Mouse (Mus musculus) adipocyte (in vitro differentiated cells): Measurements from ENCODE around the gene Ccdc137.
"Not testable (repeated sequence)": the region's sequence is repeated elsewhere in the genome, so short reads cannot be mapped to it uniquely, and the experiment has no call there.

Experiments used
- DNase-seq: peaks from one replicate; pipeline ENCODE4 v3.0.0-alpha.2; 2016; ENCODE audit warnings: low spot score

Gene Ccdc137

DNA sequence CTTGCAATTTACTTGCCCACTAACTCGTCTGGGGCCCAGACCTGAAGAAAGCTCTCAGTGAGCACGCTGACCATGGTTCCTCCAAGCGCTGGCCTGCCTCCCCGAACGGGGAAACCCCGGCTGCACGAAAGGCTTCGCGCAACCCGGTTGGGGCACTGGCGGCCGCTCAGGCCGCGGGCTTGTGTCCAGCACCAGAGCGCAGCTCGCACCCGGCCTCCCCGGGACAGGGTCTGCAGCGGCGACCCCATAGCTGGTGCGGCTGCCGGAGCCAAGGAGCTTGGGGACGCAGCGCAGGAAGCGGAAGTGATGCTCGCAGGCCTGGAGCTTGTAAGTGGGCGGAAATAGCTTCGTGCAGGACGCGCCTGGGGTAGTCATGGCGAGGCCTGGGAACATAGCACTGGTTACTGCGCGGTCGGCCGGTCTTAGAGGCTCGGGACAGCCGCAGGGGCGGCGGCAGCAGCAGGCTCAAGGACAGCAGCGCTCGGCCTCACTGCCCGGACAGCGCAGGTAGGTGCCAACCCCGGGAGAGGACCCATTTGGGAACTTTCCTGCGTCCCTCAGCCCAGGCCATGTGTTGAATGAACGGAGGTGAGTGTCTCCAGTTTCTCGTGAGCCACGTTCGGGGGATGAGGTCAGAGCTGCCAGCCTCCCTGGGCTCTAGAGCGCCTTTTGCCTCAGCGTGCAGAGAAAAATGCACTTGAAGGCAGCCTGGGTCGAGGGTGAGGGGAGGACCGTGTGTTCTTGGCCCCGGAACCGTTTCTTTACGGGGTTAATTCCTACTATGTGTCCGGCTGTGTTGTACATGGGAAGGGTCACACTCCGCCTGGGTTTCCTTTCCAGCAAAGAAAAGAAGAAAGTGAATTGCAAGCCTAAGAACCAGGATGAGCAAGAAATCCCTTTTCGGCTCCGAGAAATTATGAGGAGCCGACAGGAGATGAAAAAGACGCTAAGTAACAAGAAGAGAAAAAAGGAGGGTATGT, at the start of gene Ccdc137, which contains the start of gene Oxld1:
TSS of gene Ccdc137 (plus strand) at position 344 of the 980 bp plus-strand sequence.
TSS of gene Oxld1 (minus strand) at position 297 of the 980 bp plus-strand sequence.
- peak; percentile 81 for DNase-seq

DNA sequence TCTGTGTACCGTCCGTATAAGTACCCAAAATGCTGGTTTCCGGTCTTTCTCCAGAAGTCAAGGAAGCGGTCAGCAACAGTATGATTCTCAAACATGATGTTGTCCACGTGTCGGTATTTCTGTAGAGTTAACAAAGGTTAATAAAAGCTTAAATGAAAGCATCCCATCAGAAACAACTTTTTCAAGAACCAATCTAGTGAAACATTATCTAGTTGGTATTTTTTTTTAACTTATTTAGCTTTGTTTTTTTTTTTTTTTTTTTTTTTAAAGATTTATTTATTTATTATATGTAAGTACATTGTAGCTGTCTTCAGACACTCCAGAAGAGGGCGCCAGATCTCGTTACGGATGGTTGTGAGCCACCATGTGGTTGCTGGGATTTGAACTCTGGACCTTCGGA, 44.3 kb upstream of the Ccdc137 start:
- not testable (repeated sequence) for DNase-seq

- no peak for DNase-seq
Observed at GRCm38 (mm10) chr11:120417852-120418251, 40.1 kb upstream of the Ccdc137 start.

- no peak for DNase-seq
Observed at GRCm38 (mm10) chr11:120418592-120418991, 39.3 kb upstream of the Ccdc137 start.

- no peak for DNase-seq
Observed at GRCm38 (mm10) chr11:120422651-120423568, 35.0 kb upstream of the Ccdc137 start.

DNA sequence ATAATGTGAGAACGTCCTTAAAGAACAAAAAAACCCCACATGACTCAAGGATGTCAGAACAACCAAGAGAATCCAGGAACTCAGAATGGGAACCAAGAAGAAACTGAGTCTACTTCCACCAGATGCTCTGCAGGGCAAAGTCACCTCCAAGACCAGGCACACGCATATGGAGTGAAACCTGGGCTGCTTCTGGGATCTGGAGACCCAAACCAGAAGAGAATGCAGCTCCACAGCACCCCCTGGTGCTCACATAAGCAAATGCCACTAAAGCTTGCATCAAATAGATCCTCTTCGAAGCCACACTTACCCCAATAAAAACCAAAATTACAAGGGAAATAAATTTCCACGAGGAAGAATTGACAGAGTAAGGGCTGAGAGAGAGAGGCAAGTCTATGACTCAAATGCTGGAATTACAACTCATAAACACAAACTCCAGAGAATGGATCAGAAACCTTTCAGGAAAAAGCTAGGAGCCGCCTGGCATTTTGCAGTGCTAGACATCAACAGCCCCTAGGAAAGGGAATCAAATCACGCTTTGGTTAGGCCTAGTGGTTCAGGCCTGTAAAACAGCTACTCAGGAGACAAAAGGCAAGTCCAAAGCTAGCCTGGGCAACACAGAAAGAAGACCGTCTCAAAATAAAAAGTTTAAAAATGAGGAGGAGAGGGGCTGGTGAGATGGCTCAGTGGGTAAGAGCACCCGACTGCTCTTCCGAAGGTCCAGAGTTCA, 34.2 kb upstream of the Ccdc137 start:
- peak; percentile 72 for DNase-seq

DNA sequence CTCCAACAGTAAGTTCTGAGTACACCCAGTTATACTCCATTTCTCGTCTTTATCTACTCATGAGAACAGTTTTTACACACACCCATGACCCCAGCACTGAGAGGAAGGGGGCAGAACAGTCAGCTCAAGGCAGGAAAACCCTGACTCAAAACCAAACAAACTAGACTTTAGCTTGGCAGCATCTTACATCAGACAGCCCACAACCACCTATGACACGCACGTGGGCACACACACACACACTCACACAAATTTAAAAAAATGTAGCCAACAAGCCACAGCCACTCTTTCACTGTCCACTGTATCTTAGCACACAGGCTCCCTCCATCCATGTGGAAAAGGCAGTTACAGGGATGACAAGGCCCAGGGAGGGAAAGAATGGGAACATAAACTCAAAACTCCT, 31.2 kb upstream of the Ccdc137 start:
- no peak for DNase-seq

DNA sequence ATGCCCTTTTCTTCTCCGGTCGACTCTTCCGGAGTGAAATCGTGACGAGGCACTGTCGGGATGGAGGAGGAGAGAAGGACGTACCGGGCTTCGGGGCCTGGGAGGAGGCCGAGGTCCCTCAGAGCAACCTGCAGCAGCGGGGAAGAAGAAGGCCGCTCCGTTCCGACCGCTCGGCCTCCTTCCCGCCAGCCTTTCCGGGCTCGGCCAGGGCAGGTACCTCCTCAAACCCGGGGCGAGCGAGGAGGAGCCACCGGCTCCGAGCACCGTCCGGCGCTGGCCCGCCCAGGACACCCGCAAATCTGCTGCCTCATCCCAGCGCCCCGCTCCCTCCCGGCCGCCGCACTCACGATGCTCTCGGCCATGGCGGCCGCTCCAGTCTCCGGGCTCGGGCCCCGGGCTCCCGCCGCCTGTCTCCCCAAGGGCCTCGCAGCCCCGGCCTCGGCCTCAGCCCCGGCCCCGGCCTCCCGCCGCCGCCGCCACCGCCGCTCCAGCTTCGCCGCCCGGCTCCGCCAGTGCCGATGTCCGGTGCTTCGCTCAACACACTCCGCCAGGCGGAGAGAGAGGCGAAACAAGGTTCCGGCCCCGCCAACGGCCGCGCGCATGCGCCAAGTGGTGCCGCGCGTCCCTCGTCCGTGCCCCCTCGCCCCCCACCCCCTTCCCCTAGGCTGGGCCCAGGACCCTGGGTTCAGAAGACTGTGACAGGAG, 20.6 kb upstream of the Ccdc137 start, which contains the start of gene Nploc4:
TSS of gene Nploc4 (minus strand) at position 557 of the 705 bp plus-strand sequence.
- DNase-seq = peak; percentile 84

GRCm38 (mm10) chr11:120437857-120438385, 20.0 kb upstream of the Ccdc137 start:
- DNase-seq = no peak

DNA sequence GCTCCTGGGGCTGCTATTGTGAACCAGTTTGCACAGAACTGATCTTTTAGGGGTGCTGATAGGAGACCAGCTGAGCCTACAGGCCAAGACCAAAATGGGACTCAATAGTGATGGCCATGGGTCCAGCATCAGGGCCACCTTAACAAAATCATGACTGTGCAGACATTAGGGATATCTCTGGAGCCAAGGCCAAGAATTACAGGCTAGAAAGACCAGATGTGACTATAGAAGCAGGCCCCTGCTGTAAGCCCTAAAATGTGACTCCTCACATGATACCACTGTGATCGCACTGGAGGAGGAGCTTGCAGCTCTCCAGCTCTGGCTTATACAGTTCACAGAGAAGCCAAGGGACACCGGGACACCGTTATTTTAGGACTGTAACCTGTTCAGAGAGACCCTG, 15.6 kb upstream of the Ccdc137 start, which contains the start of gene Tspan10:
TSS of gene Tspan10 (plus strand) at position 301 of the 400 bp plus-strand sequence.
- no peak for DNase-seq

DNA sequence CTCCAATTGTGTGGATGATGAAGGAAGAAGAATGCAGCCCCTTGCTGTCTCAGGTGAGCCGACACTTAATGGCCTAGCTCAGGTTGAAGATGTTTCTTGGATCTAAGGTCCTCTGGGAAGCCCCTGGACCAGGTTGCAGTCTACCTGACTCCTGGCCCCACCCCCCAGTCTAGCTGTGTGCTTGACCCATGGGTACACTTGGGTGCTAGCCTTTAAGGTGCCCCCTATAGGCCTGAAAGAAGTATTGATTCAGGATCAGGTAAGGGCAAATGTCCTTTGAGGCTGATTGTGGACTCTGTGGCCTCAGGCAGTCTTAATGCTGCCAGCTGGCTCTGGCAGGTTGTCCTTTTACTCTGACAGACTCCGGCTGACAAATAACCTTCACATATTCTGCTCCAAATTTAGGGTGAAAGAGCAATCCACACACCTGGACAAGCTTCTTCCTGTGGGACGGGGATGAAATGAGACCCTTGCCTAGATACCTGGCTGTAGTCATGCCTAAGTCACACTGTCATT, 15.1 kb upstream of the Ccdc137 start:
- no peak for DNase-seq

DNA sequence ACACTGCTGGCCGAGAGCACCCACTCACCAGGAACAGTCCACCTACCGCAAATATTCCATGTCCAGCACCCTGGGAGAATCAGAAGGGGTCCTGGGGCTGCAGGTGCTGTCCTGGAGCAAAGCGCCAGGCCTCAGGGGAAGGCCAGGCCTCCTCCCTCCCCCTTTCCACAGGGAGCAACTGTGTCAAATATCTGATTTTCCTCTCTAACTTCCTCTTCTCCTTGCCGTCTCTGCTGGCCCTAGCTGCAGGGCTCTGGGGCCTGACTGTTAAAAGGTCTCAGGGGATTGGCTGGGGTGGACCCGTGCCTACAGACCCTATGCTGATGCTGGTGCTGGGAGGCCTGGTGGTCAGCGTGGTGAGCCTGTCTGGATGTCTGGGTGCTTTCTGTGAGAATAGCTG, 13.8 kb upstream of the Ccdc137 start:
- no peak for DNase-seq

DNA sequence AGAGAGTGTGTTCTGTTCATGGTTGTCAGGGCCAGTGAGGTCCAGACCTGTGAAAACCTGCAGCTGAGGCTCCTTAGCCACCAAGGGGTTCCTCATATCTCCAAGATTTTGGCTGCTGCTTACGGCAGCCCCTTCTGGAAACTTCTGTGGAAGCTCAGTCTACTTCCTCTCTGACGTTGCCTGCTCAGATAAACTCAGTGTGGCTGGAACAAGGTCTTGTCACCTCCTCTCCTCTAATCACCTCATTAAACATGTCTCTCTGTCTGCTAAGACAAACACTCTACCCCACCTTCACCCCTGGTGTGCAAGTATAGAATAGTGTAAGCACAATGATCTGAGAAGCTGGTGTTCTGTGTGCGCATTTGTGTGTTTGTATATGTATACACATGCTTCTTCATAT, 12.4 kb upstream of the Ccdc137 start:
- DNase-seq = no peak

GRCm38 (mm10) chr11:120447179-120447578, 10.7 kb upstream of the Ccdc137 start:
- DNase-seq = no peak

- DNase-seq = no peak
Observed at GRCm38 (mm10) chr11:120452246-120452645, 5.7 kb upstream of the Ccdc137 start.

DNA sequence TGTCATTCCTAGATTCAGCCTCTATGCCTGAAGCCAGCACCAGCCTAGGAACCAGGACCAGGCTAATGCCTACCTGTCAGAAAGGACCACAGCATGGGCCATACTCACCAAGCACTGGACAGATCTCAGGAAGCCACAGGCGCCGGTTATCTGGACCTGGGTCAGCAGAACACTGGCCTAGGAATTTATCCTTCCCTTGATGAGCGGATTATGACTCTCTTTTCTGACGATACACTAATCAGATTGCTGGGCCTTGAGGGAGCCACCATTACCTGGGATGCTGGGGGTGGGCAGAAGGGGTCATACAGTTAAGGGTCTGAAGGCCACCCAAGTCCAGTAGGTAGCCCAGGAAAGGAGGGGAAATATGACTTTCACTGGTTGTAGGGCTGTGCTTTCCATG, 4.6 kb upstream of the Ccdc137 start, which contains the start of gene Pde6g:
TSS of gene Pde6g (minus strand) at position 195 of the 400 bp plus-strand sequence.
- DNase-seq = no peak

DNA sequence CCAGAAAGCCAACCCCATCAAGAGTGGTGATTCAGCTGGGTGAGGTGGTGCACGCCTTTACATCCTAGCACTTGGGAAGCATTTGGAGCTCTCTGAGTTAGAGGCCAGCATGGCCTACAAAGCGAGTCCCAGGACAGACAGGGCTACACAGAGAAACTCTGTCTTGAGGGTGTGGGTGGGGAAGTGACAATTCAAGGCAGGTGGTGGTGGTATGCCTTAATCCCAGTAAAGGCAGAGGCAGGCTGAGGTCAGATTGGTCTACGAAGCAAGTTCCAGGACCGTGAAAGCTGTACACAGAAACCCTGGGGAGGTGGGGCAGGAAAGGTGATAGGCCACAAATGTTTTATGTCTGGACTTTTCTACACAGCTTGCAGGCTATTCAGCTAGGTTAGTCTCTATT, 3.0 kb upstream of the Ccdc137 start:
- no peak for DNase-seq

DNA sequence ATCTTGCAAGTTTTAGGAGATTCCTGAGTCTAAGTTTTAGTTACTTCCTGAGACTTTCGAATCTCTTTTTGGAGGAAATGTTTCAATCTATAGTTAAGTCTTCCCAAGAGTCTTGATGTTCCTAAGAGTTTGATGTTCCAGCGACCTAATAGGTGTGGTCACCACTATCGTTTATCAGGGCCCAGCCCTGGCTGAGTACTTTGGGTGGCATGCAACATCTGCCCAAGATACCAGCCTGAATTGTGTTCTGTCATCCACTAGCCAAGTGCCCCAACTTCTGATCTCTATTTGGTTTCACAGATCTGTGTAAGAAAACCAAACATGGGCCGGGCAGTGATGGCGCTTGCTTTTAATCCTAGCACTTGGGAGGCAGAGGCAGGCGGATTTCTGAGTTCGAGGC, 2.5 kb upstream of the Ccdc137 start:
- DNase-seq = no peak

GRCm38 (mm10) chr11:120457370-120457769, 545 bp upstream of the Ccdc137 start:
- DNase-seq = no peak

DNA sequence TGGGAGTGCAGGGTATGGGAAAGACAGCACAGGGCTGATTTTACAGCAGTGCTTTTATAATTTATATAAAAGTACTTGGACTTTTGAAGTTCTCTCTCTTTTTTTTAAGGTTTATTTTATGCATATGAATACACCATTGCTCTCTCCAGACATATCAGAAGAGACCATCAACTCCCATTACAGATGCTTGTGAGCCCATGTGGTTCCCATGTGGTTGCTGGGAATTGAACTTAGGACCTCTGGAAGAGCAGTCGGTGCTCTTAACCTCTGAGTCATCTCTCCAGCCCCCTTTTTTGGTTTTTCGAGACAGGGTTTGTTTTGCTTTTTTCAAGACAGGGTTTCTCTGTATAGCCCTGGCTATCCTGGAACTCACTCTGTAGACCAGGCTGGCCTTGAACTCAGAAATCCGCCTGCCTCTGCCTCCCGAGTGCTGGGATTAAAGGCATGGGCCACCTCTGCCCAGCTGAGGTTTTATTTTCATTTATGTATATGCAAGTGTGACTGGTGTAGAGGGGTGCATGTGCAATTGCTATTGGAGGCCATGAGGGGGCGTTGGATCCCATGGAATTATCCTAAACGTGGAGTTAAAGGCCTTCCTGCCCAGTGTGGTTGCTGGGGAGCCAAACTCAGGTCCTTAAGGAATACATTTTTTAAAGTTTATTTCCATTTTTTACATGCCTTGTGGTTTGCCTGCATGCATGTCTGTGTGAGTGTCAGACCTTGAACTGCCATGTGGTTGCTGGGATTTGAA, 1.1 kb downstream of the Ccdc137 start:
- DNase-seq = no peak
